Mouse (Mus musculus) midbrain, embryonic 13.5 days (tissue): ENCODE measurements around the gene Nxf1. TPM values are rescaled to one million over a fixed set of nuclear protein-coding genes. Genes with fewer than 3 reads are reported as not detected.
"Not testable (repeated sequence)": the region's sequence is repeated elsewhere in the genome, so short reads cannot be mapped to it uniquely, and the experiment has no call there.

Experiments
- ATAC-seq: fragments of 200-750 bp; cut with Nextera tagmentation; 2 replicates; pipeline ENCODE4 v1.8.0; 2017; ENCODE audit warnings: mild to moderate bottlenecking, moderate TSS enrichment, moderate library complexity
- H3K27ac ChIP-seq: fragments of 300-500 bp; sonication (generic); 2 replicates; pipeline ENCODE4 v1.5.1; 2015; ENCODE audit warnings: inconsistent platforms, mild to moderate bottlenecking, moderate library complexity
- H3K27me3 ChIP-seq: fragments of 300-500 bp; sonication (generic); 2 replicates; pipeline ENCODE4 v1.6.1; 2015; ENCODE audit warnings: mild to moderate bottlenecking, inconsistent platforms
- H3K36me3 ChIP-seq: fragments of 300-500 bp; sonication (generic); 2 replicates; pipeline ENCODE4 v1.6.1; 2015; ENCODE audit warnings: mild to moderate bottlenecking, inconsistent platforms
- H3K4me1 ChIP-seq: fragments of 300-500 bp; sonication (generic); replicated peaks from 2 replicates; pipeline ENCODE4 v1.6.1; 2015; ENCODE audit warnings: inconsistent platforms
- H3K4me2 ChIP-seq: fragments of 300-500 bp; sonication (generic); replicated peaks from 2 replicates; pipeline ENCODE4 v1.6.1; 2015; ENCODE audit warnings: moderate library complexity, mild to moderate bottlenecking, inconsistent platforms
- H3K4me3 ChIP-seq: fragments of 300-500 bp; sonication (generic); replicated peaks from 2 replicates; pipeline ENCODE4 v1.5.1; 2015; ENCODE audit warnings: mild to moderate bottlenecking, inconsistent platforms
- H3K9ac ChIP-seq: fragments of 300-500 bp; sonication (generic); replicated peaks from 2 replicates; pipeline ENCODE4 v1.6.1; 2015; ENCODE audit warnings: mild to moderate bottlenecking, inconsistent platforms
- H3K9me3 ChIP-seq: fragments of 300-500 bp; sonication (generic); 2 replicates; pipeline ENCODE4 v1.6.1; 2016; ENCODE audit warnings: mild to moderate bottlenecking, inconsistent platforms
- WGBS: fragments of 180-500 bp; shearing (Covaris S2); methylation state at CpG from one replicate; pipeline ENCODE4 v1.1.7; 2015; 5-methylcytosine and 5-hydroxymethylcytosine counted together
- polyA plus RNA-seq: library from polyadenylated mRNA; unstranded; fragments of >200 nt; fragmentation: Nextera tagmentation; extraction: Ambion mirVana; gene quantifications from 2 replicates; pipeline ENCODE4 v1.2.1, GENCODE M21; 2015

The Nxf1 gene
- polyA plus RNA-seq, 1 experiment from 2014 or later = 206 TPM

DNA sequence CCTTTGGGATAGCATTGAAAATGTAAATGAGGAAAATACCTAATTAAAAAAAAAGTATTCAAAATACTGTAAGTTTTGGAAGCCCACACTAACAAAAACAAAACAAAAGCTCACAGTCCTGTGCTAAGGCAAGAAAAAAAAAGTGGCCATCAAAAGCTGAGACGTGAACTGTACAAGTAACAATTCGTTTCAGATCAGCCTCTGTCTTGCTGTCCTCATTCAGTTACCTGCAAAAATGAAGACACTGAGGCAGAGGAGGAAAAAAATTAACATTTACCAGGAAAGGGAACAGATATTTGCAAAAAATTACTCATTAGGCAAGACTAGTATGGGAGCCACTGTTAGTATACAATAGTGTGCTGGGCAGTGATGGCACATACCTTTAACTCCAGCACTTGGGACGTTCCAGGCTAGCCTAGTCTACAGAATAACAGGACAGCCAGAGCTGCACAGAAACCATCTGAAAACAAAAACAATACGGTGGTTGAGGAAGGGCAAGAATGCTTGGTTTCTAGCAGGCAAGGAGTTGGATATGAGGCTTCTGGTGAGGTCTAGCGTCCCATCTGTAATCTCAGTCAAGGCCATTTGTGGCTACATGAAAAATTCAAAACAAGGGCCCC, 29.3 kb upstream of the Nxf1 start:
- no peak for ATAC-seq
- no peak overlapping the region for H3K4me3 ChIP-seq
- no peak overlapping the region for H3K27ac ChIP-seq
- peaks cover 27% of the 10 kb centered on the region for H3K36me3 ChIP-seq
- WGBS = 22% methylated on average over 5 of the region's 5 CpGs
- no peaks in the 10 kb centered on the region for H3K9me3 ChIP-seq
- no peak overlapping the region for H3K4me2 ChIP-seq
- H3K27me3 ChIP-seq = no peaks in the 10 kb centered on the region
- no peak overlapping the region for H3K9ac ChIP-seq
- H3K4me1 ChIP-seq = peaks cover 22% of the 10 kb centered on the region

DNA sequence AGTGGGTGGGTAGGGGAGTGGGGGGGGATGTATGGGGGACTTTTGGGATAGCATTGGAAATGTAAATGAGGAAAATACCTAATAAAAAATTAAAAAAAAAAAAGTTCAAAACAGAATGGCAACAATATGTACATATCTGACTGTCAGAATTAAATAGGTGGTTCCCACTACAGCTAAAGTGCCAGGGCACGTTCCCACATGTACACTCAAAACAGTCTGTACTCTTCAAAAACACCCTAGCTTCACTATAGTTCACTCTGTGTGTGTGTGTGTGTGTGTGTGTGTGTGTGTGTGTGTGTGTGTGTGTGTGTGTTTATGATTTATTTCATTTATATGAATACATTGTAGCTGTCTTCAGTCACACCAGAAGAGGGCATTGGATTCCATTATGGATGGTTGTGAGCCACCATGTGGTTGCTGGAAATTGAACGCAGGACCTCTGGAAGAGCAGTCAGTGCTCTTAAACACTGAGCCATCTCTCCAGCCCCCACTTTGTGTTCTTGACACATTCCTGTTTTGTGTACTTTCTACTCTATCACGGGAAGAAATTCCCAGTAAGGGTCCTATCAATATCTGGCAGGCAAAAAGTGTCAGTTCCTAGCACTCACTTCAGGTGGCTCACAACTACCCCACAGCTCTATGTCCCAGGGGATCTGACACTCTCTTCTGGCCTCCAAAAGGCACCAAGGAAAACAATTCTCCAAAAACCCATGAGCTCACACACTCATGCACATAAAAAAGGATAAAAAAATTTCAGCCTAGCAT, 28.4 kb upstream of the Nxf1 start:
- not testable (repeated sequence) for H3K4me2 ChIP-seq, H3K27ac ChIP-seq, H3K4me3 ChIP-seq, ATAC-seq, H3K9ac ChIP-seq, H3K9me3 ChIP-seq, H3K27me3 ChIP-seq
- Histone ChIP-seq H3K36me3 (peaks cover 27% of the 10 kb centered on the region), H3K4me1 (peaks cover 22% of the 10 kb centered on the region)
- 43% methylated on average over 3 of the region's 3 CpGs for WGBS

DNA sequence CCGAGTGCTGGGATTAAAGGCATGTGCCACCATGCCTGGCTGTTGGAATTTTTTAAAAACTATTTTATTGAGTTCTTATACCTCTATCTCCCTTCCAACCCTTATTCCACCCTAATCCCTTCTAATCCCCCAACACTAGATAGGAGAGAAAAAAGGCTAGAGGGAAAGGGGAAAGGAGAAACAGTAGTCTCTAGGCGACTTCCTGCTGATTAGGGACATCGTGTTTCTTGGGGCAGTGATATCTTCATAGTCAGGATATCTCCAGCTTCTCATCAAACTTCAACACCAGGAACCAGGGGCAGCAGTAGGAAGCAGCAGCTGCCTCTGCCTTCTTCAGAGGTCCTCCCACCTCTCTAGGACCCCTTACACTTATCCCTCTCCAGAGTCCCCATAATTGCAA, 22.5 kb upstream of the Nxf1 start:
- 86% methylated on average over 3 of the region's 3 CpGs for WGBS
- no peak for ATAC-seq
- no peak overlapping the region for H3K4me3 ChIP-seq
- H3K27ac ChIP-seq = no peak overlapping the region
- 0 out of 2 replicates have a peak, but pooled peaks cover 3% of the 10 kb centered on the region for H3K27me3 ChIP-seq
- no peak overlapping the region for H3K4me2 ChIP-seq
- no peaks in the 10 kb centered on the region for H3K9me3 ChIP-seq
- peaks cover 18% of the 10 kb centered on the region for H3K4me1 ChIP-seq
- H3K9ac ChIP-seq = no peak overlapping the region
- peaks cover 15% of the 10 kb centered on the region for H3K36me3 ChIP-seq

DNA sequence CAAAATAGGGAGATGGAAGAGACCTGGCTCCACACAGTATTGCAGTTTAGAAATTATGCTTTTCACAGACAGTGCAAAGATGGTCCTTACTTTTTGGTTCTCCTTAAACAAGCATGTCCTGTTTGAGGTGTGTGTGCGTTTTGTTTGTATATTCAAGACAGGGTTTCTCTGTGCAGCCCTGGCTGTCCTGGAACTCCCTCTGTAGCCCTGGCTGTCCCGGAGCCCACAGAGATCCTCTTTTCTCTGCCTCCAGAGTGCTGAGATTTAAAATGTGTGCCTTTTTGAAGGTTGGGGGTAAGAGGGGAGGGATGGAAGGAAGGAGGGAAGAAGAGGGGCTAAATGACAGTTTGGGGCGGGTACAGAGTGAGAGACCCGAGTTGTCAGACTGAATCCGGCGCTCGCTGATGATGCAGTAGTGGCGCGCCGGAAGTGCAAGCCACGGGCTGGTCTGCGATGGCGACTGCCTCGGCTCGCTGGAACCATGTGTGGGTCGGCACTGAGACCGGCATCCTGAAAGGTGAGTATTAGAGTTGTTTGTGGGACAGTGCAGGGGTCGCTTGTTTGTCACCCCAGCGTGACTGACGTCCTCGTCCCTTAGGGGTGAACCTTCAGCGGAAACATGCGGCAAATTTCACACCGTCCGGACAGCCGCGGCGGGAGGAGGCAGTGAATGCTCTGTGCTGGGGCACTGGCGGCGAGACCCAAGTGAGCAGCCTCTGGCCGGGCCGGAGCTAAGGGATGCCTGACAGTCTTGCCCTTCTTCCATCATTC, 21.3 kb upstream of the Nxf1 start, which contains the start of gene Wdr74:
TSS of gene Wdr74 (plus strand) at position 439 of the 771 bp plus-strand sequence.
- WGBS = under 1% methylated on average over 32 of the region's 32 CpGs
- Histone ChIP-seq H3K27me3 (0 out of 2 replicates have a peak, but pooled peaks cover 3% of the 10 kb centered on the region), H3K4me3 (peak within 1 kb of the TSS; percentile 87), H3K4me2 (peak within 1 kb of the TSS; percentile 78), H3K9ac (peak within 1 kb of the TSS; percentile 83), H3K9me3 (no peaks in the 10 kb centered on the region), H3K27ac (peak within 1 kb of the TSS; percentile 77), H3K36me3 (peaks cover 28% of the 10 kb centered on the region), H3K4me1 (peaks cover 22% of the 10 kb centered on the region)
- peak; percentile 95 for ATAC-seq

DNA sequence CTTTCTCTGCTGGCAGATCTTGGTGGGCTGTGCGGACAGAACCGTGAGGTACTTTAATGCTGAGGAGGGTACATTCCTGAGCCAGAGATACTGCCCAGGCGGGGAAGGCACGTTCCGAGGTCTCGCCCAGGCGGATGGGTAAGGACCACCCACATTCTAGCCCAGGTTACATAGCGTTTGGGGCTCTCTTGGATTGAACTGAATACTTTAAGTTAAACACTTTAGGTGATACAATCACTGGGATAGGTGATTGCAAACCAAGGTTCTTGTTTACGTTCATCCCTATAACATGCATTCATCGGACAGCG, 20.8 kb upstream of the Nxf1 start:
- H3K9me3 ChIP-seq = no peaks in the 10 kb centered on the region
- peak overlapping the region; percentile 77; the same call in 1 of the 2 replicates for H3K27ac ChIP-seq
- H3K9ac ChIP-seq = peak overlapping the region; percentile 83
- peaks cover 29% of the 10 kb centered on the region for H3K36me3 ChIP-seq
- H3K4me2 ChIP-seq = peak overlapping the region; percentile 78
- 0 out of 2 replicates have a peak, but pooled peaks cover 3% of the 10 kb centered on the region for H3K27me3 ChIP-seq
- ATAC-seq = no peak
- 3% methylated on average over 11 of the region's 11 CpGs for WGBS
- peak overlapping the region; percentile 87 for H3K4me3 ChIP-seq
- peaks cover 27% of the 10 kb centered on the region for H3K4me1 ChIP-seq

DNA sequence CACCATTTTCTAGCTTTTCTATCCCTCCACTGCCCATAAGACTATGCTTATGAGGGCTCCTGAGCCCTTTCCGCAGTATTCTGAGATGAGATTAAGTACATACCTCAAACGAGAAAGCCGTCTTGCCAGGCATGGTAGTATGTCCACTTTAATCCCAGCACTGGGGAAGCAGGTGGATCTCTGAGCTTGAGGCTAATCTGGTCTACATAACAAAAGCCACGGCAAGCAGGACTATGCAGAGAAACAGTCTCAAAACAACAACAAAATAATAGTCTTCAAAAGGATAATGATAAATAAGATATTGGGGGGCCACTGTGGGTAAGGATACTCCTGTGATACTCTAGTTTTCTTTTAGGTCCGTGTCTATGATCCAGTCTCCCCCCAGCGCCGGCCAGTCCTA, 18.0 kb upstream of the Nxf1 start:
- no peak for ATAC-seq
- Histone ChIP-seq H3K36me3 (peaks cover 41% of the 10 kb centered on the region), H3K9me3 (no peaks in the 10 kb centered on the region), H3K4me2 (no peak overlapping the region), H3K27ac (no peak overlapping the region), H3K4me1 (peaks cover 41% of the 10 kb centered on the region), H3K27me3 (0 out of 2 replicates have a peak, but pooled peaks cover 3% of the 10 kb centered on the region), H3K9ac (no peak overlapping the region), H3K4me3 (no peak overlapping the region)
- 92% methylated on average over 7 of the region's 7 CpGs for WGBS

DNA sequence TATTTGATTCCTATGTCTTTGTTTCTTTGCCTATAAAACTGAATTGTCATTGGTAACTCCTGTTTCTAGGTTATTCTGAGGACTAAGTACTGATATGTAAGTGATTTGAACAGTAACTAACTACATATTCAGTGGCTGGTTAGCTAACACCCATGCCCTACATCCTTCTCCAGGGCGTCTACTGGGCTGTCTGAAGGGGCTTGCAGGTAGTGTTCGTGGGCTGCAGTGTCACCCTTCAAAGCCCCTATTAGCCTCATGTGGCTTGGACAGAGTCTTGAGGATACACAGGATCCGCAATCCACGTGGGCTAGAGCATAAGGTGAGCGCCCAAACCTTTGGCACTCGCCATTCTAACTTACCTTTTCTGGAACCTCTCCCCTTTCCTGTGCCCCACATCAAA, 17.2 kb upstream of the Nxf1 start:
- 95% methylated on average over 6 of the region's 6 CpGs for WGBS

DNA sequence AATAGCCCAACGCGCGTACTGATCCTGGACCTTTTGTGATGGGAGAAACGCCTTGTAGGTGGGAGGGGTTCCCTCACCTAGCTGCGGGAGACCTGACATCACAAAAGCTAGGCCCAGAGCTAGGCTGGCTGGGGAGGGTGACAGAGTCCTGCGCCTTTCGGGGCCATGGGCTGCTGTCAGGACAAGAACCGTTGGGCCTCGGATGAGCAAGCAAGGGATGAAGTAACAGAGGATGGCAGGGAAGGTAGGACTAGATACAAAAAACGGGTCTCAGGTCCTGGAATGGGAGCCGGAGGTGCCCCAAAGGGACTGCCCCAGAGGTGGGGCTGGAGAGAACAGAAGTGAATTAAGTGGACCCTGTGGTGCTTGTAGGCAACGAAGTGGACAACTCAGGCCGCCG, 16.3 kb upstream of the Nxf1 start, which contains the start of gene 1700092M07Rik:
TSS of gene 1700092M07Rik (plus strand) at position 116 of the 400 bp plus-strand sequence.
- Histone ChIP-seq H3K4me2 (peak within 1 kb of the TSS; percentile 84), H3K27me3 (no peaks in the 10 kb centered on the region), H3K4me1 (peaks cover 40% of the 10 kb centered on the region), H3K9me3 (no peaks in the 10 kb centered on the region), H3K9ac (peak within 1 kb of the TSS; percentile 87), H3K4me3 (peak within 1 kb of the TSS; percentile 76), H3K27ac (peak within 1 kb of the TSS; percentile 95), H3K36me3 (peaks cover 55% of the 10 kb centered on the region)
- no peak; the same call in 1 of the 2 replicates for ATAC-seq
- 65% methylated on average over 14 of the region's 14 CpGs for WGBS

More for the DNA sequence above, 17.2 kb upstream of the Nxf1 start:
- no peak for ATAC-seq
- no peaks in the 10 kb centered on the region for H3K27me3 ChIP-seq
- H3K4me1 ChIP-seq = peaks cover 41% of the 10 kb centered on the region
- H3K9ac ChIP-seq = no peak overlapping the region
- H3K4me2 ChIP-seq = no peak overlapping the region
- no peak overlapping the region for H3K27ac ChIP-seq
- H3K4me3 ChIP-seq = no peak overlapping the region
- no peaks in the 10 kb centered on the region for H3K9me3 ChIP-seq
- peaks cover 45% of the 10 kb centered on the region for H3K36me3 ChIP-seq

DNA sequence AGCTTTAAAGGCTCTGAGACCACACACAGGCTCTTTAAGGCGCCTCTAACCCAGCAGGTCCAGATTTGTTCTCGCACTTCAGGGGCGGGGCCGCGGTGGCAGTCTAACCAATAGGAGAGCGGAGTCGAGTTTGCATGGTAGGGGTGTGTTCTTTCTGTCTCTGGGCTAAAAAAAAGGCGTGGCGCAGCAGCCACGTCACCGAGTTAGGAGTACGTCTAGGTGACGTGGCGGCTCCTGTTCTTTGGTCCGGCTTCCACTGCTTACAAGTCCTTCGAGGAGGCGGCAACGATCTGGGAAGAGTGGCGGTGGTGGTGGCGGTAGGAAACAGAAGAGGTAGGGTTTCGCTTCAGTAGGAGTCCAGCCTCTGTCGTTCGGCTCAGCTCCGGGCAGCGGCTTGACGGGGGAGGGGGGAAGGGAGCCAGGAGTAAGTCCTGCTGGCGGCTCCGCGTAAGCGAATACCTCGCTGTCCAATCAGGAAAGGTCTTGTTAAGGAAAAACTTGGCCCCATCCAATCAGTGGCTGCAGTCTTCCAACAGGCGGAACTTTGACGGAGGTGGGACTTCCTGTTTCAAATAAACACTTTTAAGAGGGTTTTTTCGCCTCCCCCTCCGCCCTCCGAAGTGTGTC, 15.5 kb upstream of the Nxf1 start, which contains the start of gene Stx5a:
TSS of gene Stx5a (plus strand) at position 171 of the 627 bp plus-strand sequence.
- Histone ChIP-seq H3K36me3 (peaks cover 62% of the 10 kb centered on the region), H3K9ac (peak within 1 kb of the TSS; percentile 87), H3K4me2 (peak within 1 kb of the TSS; percentile 84), H3K9me3 (no peaks in the 10 kb centered on the region), H3K4me3 (peak within 1 kb of the TSS; percentile 76), H3K27ac (peak within 1 kb of the TSS; percentile 95), H3K4me1 (peaks cover 37% of the 10 kb centered on the region), H3K27me3 (no peaks in the 10 kb centered on the region)
- under 1% methylated on average over 36 of the region's 36 CpGs for WGBS
- ATAC-seq = peak; percentile 98

DNA sequence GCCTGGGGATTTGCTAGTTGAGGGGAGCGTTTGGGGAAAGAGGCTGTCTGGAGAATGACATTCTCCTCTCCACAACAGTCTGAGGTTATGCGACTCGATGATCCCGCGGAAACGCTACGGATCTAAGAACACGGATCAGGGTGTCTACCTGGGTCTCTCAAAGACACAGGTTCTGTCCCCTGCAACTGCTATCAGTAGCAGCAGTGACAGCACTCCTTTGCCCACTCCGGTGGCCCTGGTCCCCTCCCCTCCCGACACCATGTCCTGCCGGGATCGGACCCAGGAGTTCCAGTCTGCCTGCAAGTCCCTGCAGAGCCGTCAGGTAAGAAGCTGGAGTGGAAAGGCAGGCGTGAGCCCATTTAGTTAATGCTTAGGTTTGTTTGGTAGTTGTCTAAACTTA, 14.7 kb upstream of the Nxf1 start:
- H3K27ac ChIP-seq = peak overlapping the region; percentile 95
- peaks cover 71% of the 10 kb centered on the region for H3K36me3 ChIP-seq
- peaks cover 29% of the 10 kb centered on the region for H3K4me1 ChIP-seq
- peak overlapping the region; percentile 76 for H3K4me3 ChIP-seq
- H3K27me3 ChIP-seq = no peaks in the 10 kb centered on the region
- peak overlapping the region; percentile 84 for H3K4me2 ChIP-seq
- 27% methylated on average over 14 of the region's 14 CpGs for WGBS
- peak overlapping the region; percentile 87 for H3K9ac ChIP-seq
- no peaks in the 10 kb centered on the region for H3K9me3 ChIP-seq
- ATAC-seq = no peak

DNA sequence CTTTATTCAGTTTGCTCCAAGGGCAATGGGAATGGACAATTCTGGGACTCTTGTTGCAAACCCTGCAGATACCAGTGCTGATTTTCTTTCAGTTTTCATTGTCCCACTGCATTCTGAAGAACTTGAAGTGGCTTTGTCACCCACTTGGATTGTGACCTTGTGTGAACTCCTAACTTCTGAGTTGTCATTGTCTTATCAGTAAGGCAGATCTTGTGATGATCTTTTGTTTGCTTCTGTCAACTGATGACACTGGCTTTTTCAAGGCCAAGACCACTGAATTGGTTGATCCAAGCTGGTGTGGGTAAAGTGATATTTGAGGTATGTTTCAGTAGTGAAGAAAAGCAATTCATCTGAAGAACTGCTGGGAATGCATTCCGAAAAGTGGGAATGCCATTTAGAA, 11.5 kb upstream of the Nxf1 start:
- H3K4me1 ChIP-seq = peaks cover 25% of the 10 kb centered on the region
- no peak for ATAC-seq
- H3K9ac ChIP-seq = no peak overlapping the region
- H3K4me3 ChIP-seq = no peak overlapping the region
- no peak overlapping the region for H3K27ac ChIP-seq
- peaks cover 76% of the 10 kb centered on the region for H3K36me3 ChIP-seq
- no peaks in the 10 kb centered on the region for H3K27me3 ChIP-seq
- no peak overlapping the region for H3K4me2 ChIP-seq
- 100% methylated on average over 1 of the region's 1 CpGs for WGBS
- no peaks in the 10 kb centered on the region for H3K9me3 ChIP-seq
